Mouse (Mus musculus) MEL (cell line): ENCODE data around the gene Gm20388. TPM values are rescaled to one million over a fixed set of nuclear protein-coding genes. Genes with fewer than 3 reads are reported as not detected.

Experiments used
- DNase-seq: peaks from one replicate; pipeline ENCODE4 v3.0.0; 2011; ENCODE audit warnings: low read depth, low spot score
- H3K27ac ChIP-seq: 2 replicates; pipeline ENCODE4 v1.5.1; 2012; ENCODE audit warnings: low read depth, mild to moderate bottlenecking, control low read depth, low read length, moderate library complexity; ENCODE audit not compliant: control insufficient read depth
- H3K27me3 ChIP-seq, 2 experiments: fragments of 150-350 bp in 1 of 2; sonication (generic) in 1 of 2; 2 replicates each; pipeline ENCODE4 v1.6.1; 2012; ENCODE audit warnings: low read length in 2 of 2, mild to moderate bottlenecking in 2 of 2, improper control_type of control experiment in 1 of 2, moderate library complexity in 1 of 2; ENCODE audit not compliant: insufficient read depth in 2 of 2, control insufficient read depth in 1 of 2
- H3K36me3 ChIP-seq, 2 experiments: 2 replicates each; pipeline ENCODE4 v1.6.1; 2012 to 2014; ENCODE audit warnings: low read length in 2 of 2, improper control_type of control experiment in 1 of 2, inconsistent platforms in 1 of 2, mild to moderate bottlenecking in 1 of 2; ENCODE audit not compliant: insufficient read depth in 2 of 2, control insufficient read depth in 1 of 2
- H3K4me1 ChIP-seq, 2 experiments: fragments of 150-350 bp in 1 of 2; sonication (generic) in 1 of 2; 2 replicates each; pipeline ENCODE4 v1.6.1; 2012; ENCODE audit warnings: low read length in 2 of 2, improper control_type of control experiment in 1 of 2, mild to moderate bottlenecking in 1 of 2; ENCODE audit not compliant: insufficient read depth in 2 of 2, control insufficient read depth in 1 of 2
- H3K4me3 ChIP-seq, 2 experiments: fragments of 150-350 bp in 1 of 2; sonication (generic) in 1 of 2; 2 replicates each; pipeline ENCODE4 v1.5.1; 2012; ENCODE audit warnings: low read depth in 2 of 2, low read length in 2 of 2, mild to moderate bottlenecking in 2 of 2, moderate library complexity in 2 of 2, control low read depth in 1 of 2, improper control_type of control experiment in 1 of 2; ENCODE audit not compliant: control insufficient read depth in 1 of 2, insufficient read depth in 1 of 2
- H3K79me2 ChIP-seq: 2 replicates; pipeline ENCODE4 v1.6.1; 2012; ENCODE audit warnings: mild to moderate bottlenecking, low read length, moderate library complexity; ENCODE audit not compliant: control insufficient read depth, poor library complexity, insufficient read depth
- H3K9ac ChIP-seq: 2 replicates; pipeline ENCODE4 v1.6.1; 2012; ENCODE audit warnings: low read depth, mild to moderate bottlenecking, control low read depth, low read length, moderate library complexity; ENCODE audit not compliant: control insufficient read depth, poor library complexity, severe bottlenecking
- H3K9me3 ChIP-seq: fragments of 150-350 bp; sonication (generic); replicated peaks from 2 replicates; pipeline ENCODE4 v1.6.1; 2012; ENCODE audit warnings: mild to moderate bottlenecking, low read length, improper control_type of control experiment, moderate library complexity; ENCODE audit not compliant: insufficient read depth
- BHLHE40 ChIP-seq: IDR thresholded peaks from 2 replicates; pipeline ENCODE4 v1.6.1; 2012; ENCODE audit warnings: low read depth, mild to moderate bottlenecking, inconsistent platforms, low read length, improper control_type of control experiment, borderline replicate concordance
- E2F4 ChIP-seq: IDR thresholded peaks from 2 replicates; pipeline ENCODE4 v1.6.1; 2011; ENCODE audit warnings: low read depth, low read length, improper control_type of control experiment, borderline replicate concordance
- GATA1 ChIP-seq: IDR thresholded peaks from 2 replicates; pipeline ENCODE4 v1.6.1; 2011; ENCODE audit warnings: low read depth, low read length, improper control_type of control experiment
- HCFC1 ChIP-seq: IDR thresholded peaks from 2 replicates; pipeline ENCODE4 v1.6.1; 2012; ENCODE audit warnings: low read depth, mild to moderate bottlenecking, inconsistent platforms, low read length, improper control_type of control experiment, moderate library complexity
- KAT2A ChIP-seq: conservative IDR thresholded peaks from 2 replicates; pipeline ENCODE4 v1.6.1; 2012; ENCODE audit warnings: low read depth, low read length, improper control_type of control experiment, inconsistent platforms
- MAX ChIP-seq: IDR thresholded peaks from 2 replicates; pipeline ENCODE4 v1.6.1; 2011; ENCODE audit warnings: low read length, improper control_type of control experiment
- MAZ ChIP-seq: IDR thresholded peaks from 2 replicates; pipeline ENCODE4 v1.6.1; 2012; ENCODE audit warnings: low read depth, mild to moderate bottlenecking, inconsistent platforms, low read length, improper control_type of control experiment
- MEF2A ChIP-seq: IDR thresholded peaks from 2 replicates; pipeline ENCODE4 v1.6.1; 2014; ENCODE audit warnings: low read depth, mild to moderate bottlenecking, inconsistent platforms, low read length, improper control_type of control experiment; ENCODE audit not compliant: poor library complexity, insufficient replicate concordance, severe bottlenecking; ENCODE audit errors: extremely low read depth
- MXI1 ChIP-seq: IDR thresholded peaks from 2 replicates; pipeline ENCODE4 v1.6.1; 2011; ENCODE audit warnings: mild to moderate bottlenecking, low read depth, low read length, improper control_type of control experiment
- MYB ChIP-seq: IDR thresholded peaks from 2 replicates; pipeline ENCODE4 v1.6.1; 2011; ENCODE audit warnings: mild to moderate bottlenecking, low read depth, low read length, improper control_type of control experiment
- NRF1 ChIP-seq: IDR thresholded peaks from 2 replicates; pipeline ENCODE4 v1.6.1; 2014; ENCODE audit warnings: low read depth, mild to moderate bottlenecking, inconsistent platforms, low read length, improper control_type of control experiment, moderate library complexity; ENCODE audit not compliant: poor library complexity, insufficient read depth, severe bottlenecking
- POLR2AphosphoS2 ChIP-seq: IDR thresholded peaks from 2 replicates; pipeline ENCODE4 v1.6.1; 2011; ENCODE audit warnings: low read length, improper control_type of control experiment
- POLR2AphosphoS5 ChIP-seq: IDR thresholded peaks from 2 replicates; pipeline ENCODE4 v1.6.1; 2012; ENCODE audit warnings: low read depth, borderline replicate concordance, mild to moderate bottlenecking, inconsistent platforms, low read length, moderate library complexity, mixed read lengths
- RCOR1 ChIP-seq: IDR thresholded peaks from 2 replicates; pipeline ENCODE4 v1.6.1; 2012; ENCODE audit warnings: low read depth, mild to moderate bottlenecking, inconsistent platforms, low read length, improper control_type of control experiment
- SIN3A ChIP-seq: IDR thresholded peaks from 2 replicates; pipeline ENCODE4 v1.6.1; 2012; ENCODE audit warnings: low read length, improper control_type of control experiment, inconsistent platforms
- SMC3 ChIP-seq: IDR thresholded peaks from 2 replicates; pipeline ENCODE4 v1.6.1; 2011; ENCODE audit warnings: low read depth, low read length, improper control_type of control experiment
- TAL1 ChIP-seq: IDR thresholded peaks from 2 replicates; pipeline ENCODE4 v1.6.1; 2012; ENCODE audit warnings: mild to moderate bottlenecking, inconsistent platforms, low read length, moderate library complexity, mixed read lengths
- TBP ChIP-seq: IDR thresholded peaks from 2 replicates; pipeline ENCODE4 v1.8.0; 2011; ENCODE audit warnings: low read depth, low read length, improper control_type of control experiment
- UBTF ChIP-seq: IDR thresholded peaks from 2 replicates; pipeline ENCODE4 v1.6.1; 2012; ENCODE audit warnings: low read depth, mild to moderate bottlenecking, inconsistent platforms, low read length, improper control_type of control experiment, moderate library complexity, borderline replicate concordance; ENCODE audit not compliant: insufficient read depth
- USF2 ChIP-seq, 2 experiments: IDR thresholded peaks; 2 replicates each; pipeline ENCODE4 v1.6.1; 2011 to 2012; ENCODE audit warnings: improper control_type of control experiment in 2 of 2, low read length in 2 of 2, borderline replicate concordance in 1 of 2, inconsistent platforms in 1 of 2, low read depth in 1 of 2, mild to moderate bottlenecking in 1 of 2; ENCODE audit not compliant: insufficient read depth in 1 of 2
- ZC3H11A ChIP-seq: IDR thresholded peaks from 2 replicates; pipeline ENCODE4 v1.6.1; 2012; ENCODE audit warnings: low read depth, mild to moderate bottlenecking, inconsistent platforms, low read length, improper control_type of control experiment
- ZKSCAN1 ChIP-seq: IDR thresholded peaks from 2 replicates; pipeline ENCODE4 v1.6.1; 2012; ENCODE audit warnings: low read depth, mild to moderate bottlenecking, inconsistent platforms, low read length, improper control_type of control experiment, moderate library complexity
- ZMIZ1 ChIP-seq: IDR thresholded peaks from 2 replicates; pipeline ENCODE4 v1.6.1; 2012; ENCODE audit warnings: low read depth, mild to moderate bottlenecking, inconsistent platforms, low read length, improper control_type of control experiment, moderate library complexity
- polyA plus RNA-seq, 2 experiments: library from polyadenylated mRNA; stranded (reverse) in 1 of 2; unstranded in 1 of 2; fragments of >175 nt in 1 of 2; fragments of >200 nt in 1 of 2; gene quantifications; 2 replicates each; pipeline versions ENCODE4 v1.2.1 to v1.2.4; 2012; ENCODE audit warnings: low replicate concordance in 2 of 2, low read depth in 1 of 2; ENCODE audit not compliant: insufficient read length in 2 of 2, insufficient read depth in 1 of 2, missing spikeins in 1 of 2
- total RNA-seq: library from RNA; depleted of rRNA; stranded (reverse); fragments of 300-350 nt; gene quantifications from 2 replicates; pipeline ENCODE4 v1.2.3, GENCODE M21; 2012

The Gm20388 gene
- total and polyA plus RNA-seq, 3 experiments, result 11.1 to 17.8 TPM; not detected in 1

- H3K9ac ChIP-seq, result no peak overlapping the region
- H3K9me3 ChIP-seq, result no peaks in the 10 kb centered on the region
- peaks cover 0 to 13% of the 10 kb centered on the region in 2 experiments; a peak in 2 of 4 replicates for H3K36me3 ChIP-seq
- DNase-seq, result no peak
- no peak overlapping the region for H3K4me3 ChIP-seq
- peaks cover 6% of the 10 kb centered on the region; the same call in 1 of the 2 replicates for H3K79me2 ChIP-seq
- no peaks in the 10 kb centered on the region for H3K4me1 ChIP-seq
- TF ChIP-seq SIN3A, result no peak
- TF ChIP-seq ZMIZ1, result no peak
- TF ChIP-seq BHLHE40, result no peak
- TF ChIP-seq MYB, result no peak
- TF ChIP-seq SMC3, result no peak
- no peak for TF ChIP-seq MAZ
- no peak for TF ChIP-seq ZC3H11A
- TF ChIP-seq POLR2AphosphoS2, result no peak
- TF ChIP-seq USF2 (IDR thresholded peaks at IDR 0.05; ENCODE audit: borderline replicate concordance in 1 of 2, insufficient read depth in 1 of 2, low read depth in 1 of 2, low read length in 2 of 2), result no peak
- no peak for TF ChIP-seq POLR2AphosphoS5
- no peak for TF ChIP-seq NRF1
- TF ChIP-seq KAT2A, result no peak
- TF ChIP-seq TBP, result no peak
- TF ChIP-seq MEF2A, result no peak
- TF ChIP-seq MAX, result no peak
- no peak for TF ChIP-seq TAL1
- no peak overlapping the region for H3K27ac ChIP-seq
- H3K27me3 ChIP-seq, result no peaks in the 10 kb centered on the region
These were observed 745.8 kb downstream of the Gm20388 start for GRCm38 (mm10) chr8:120656322-120657052.

- no peaks in the 10 kb centered on the region for H3K4me1 ChIP-seq
- peaks cover 9% of the 10 kb centered on the region; the same call in 1 of the 2 replicates for H3K79me2 ChIP-seq
- H3K9ac ChIP-seq, result no peak overlapping the region
- no peak overlapping the region for H3K27ac ChIP-seq
- no peak for DNase-seq
- H3K9me3 ChIP-seq, result no peaks in the 10 kb centered on the region
- TF ChIP-seq GATA1, result no peak
- TF ChIP-seq UBTF, result no peak
- TF ChIP-seq HCFC1, result no peak
- no peak for TF ChIP-seq KAT2A
- no peak for TF ChIP-seq RCOR1
- no peak for TF ChIP-seq E2F4
- TF ChIP-seq TAL1, result no peak
- TF ChIP-seq POLR2AphosphoS5, result no peak
- no peak for TF ChIP-seq MEF2A
- TF ChIP-seq ZKSCAN1, result no peak
- TF ChIP-seq MXI1, result no peak
- TF ChIP-seq ZMIZ1, result no peak
- TF ChIP-seq NRF1, result no peak
- H3K36me3 ChIP-seq, result peaks cover 0 to 16% of the 10 kb centered on the region in 2 experiments; a peak in 2 of 4 replicates
- no peaks in the 10 kb centered on the region for H3K27me3 ChIP-seq
- H3K4me3 ChIP-seq, result no peak overlapping the region
These were observed 746.8 kb downstream of the Gm20388 start for GRCm38 (mm10) chr8:120657415-120657814.
